Mouse (Mus musculus): ENCODE data around the gene Ppp3r1. TPM values are rescaled to one million over a fixed set of nuclear protein-coding genes. Genes with fewer than 3 reads are reported as not detected.

The Ppp3r1 gene
- polyA plus RNA-seq (2015; fragmentation: Nextera tagmentation; extraction: Ambion mirVana) = 178 and 180 TPM in 2 replicates

DNA sequence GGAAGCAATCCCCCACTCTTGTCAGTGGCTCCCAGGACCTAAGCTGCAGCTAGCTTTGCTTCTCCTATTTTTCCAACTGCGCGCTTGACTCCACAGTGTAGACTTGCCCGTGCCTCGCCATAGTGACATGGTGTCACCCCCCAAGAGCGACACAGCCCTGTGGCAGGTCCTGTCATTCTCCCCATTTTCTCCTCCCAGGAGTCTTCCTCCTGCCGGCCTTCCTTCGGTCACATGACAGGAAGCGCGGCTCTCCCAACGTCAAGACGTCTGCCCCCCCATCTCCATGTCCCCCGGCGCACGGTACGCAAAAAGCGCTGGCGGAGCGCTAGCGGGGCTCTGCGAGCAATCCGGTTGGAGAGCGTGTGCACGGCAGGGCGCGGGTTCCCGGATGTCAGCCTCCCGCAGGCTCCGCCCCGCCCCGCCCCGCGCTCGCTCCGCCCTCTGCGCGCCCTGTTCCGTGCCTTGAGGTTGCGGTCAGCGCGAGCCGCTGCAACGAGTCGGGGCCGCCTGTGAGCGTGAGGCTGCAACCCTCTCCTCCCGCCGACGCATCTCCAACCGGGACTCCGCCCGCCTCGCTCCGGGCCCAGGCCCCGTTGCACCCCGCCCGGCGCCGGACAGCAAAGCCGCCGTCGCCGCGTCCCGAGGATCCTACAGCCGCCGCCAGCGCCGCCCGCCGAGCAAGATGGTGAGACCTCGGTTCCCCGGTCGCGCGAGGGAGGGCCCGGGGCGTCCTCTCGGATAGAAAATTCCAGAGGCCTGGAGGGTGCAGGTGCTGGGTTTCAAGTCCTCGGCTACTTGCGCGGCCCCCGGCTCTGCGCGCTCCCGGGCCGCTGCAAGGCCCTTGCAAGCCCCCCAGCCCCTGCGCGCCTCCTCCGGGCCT is at the start of gene Ppp3r1:
TSS of gene Ppp3r1 (plus strand) at position 406 of the 880 bp plus-strand sequence.
- H3K4me1 ChIP-seq (replicated peaks) = peaks cover 36% of the 10 kb centered on the region
- peak within 1 kb of the TSS; percentile 99 for H3K4me3 ChIP-seq
- under 1% methylated on average over 72 of the region's 89 CpGs for WGBS
- H3K36me3 ChIP-seq = no peaks in the 10 kb centered on the region
- H3K9me3 ChIP-seq = no peaks in the 10 kb centered on the region
- H3K9ac ChIP-seq = peak within 1 kb of the TSS; percentile 99
- peak within 1 kb of the TSS; percentile 68 for H3K4me2 ChIP-seq
- H3K27me3 ChIP-seq = no peaks in the 10 kb centered on the region
- ATAC-seq (ENCODE audit: low FRiP score) = peak; percentile 97
- peak within 1 kb of the TSS; percentile 96 for H3K27ac ChIP-seq

DNA sequence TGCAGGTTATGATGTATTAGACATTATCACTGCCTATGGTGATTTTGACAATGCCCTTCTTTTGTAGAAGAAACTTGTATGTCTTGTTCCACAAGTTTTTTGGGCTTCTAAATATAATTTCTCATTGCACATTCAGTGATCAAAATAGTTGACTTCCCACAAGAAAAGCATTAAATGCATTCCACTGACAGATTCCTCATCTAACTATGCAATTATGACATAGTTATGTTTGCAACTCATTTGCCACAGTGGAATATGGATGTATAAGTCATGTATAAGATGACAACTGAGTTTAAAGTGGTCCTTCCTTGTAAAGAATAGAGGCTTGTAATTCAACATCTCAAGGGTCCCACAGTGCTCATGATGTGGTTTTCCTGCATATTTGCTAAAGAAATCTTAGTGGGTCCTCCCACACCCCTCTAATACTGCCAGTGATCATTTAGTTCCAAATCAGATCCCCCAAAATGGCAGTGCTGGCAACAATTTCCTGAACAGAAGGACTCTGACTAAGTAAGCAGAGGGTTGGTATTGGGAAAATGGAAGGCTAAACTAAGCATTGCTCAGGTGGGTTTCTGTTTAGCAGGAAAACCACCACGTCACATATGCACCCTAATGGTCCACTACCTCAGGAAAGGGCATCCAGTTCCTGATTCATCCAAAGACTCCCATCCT is 46.5 kb upstream of the Ppp3r1 start:
- no peaks in the 10 kb centered on the region for H3K4me1 ChIP-seq (replicated peaks)
- ATAC-seq (ENCODE audit: low FRiP score) = no peak
- H3K4me2 ChIP-seq = no peak overlapping the region
- no peak overlapping the region for H3K4me3 ChIP-seq
- H3K36me3 ChIP-seq = no peaks in the 10 kb centered on the region
- H3K9ac ChIP-seq = no peak overlapping the region
- H3K9me3 ChIP-seq = 0 out of 2 replicates have a peak, but pooled peaks cover 5% of the 10 kb centered on the region
- WGBS = 86% methylated on average over 1 of the region's 1 CpGs
- no peaks in the 10 kb centered on the region for H3K27me3 ChIP-seq
- H3K27ac ChIP-seq = no peak overlapping the region

DNA sequence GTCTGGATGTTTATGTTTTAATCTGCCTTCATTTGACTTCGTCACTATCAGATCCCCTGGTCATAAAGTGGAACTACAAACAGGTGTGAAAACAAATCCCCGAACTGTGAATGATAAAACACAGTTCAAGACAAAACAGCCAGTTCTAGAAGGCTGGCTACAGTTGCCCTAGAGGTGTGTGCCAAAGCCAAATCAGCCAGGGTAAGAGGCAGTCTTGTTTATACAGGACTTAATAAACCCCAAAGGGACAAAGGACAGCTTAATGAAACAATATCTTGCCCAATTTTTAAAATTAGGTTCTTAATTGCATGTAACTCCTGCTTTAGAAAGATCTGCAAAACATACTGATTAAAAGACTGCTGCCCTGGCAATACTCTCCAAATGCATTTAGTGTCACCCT is 32.6 kb upstream of the Ppp3r1 start:
- no peaks in the 10 kb centered on the region for H3K27me3 ChIP-seq
- H3K27ac ChIP-seq = no peak overlapping the region
- H3K9me3 ChIP-seq = no peaks in the 10 kb centered on the region
- H3K4me3 ChIP-seq = no peak overlapping the region
- H3K4me1 ChIP-seq (replicated peaks) = no peaks in the 10 kb centered on the region
- H3K4me2 ChIP-seq = no peak overlapping the region
- no peak overlapping the region for H3K9ac ChIP-seq
- H3K36me3 ChIP-seq = no peaks in the 10 kb centered on the region
- 83% methylated on average over 2 of the region's 2 CpGs for WGBS
- no peak for ATAC-seq (ENCODE audit: low FRiP score)

DNA sequence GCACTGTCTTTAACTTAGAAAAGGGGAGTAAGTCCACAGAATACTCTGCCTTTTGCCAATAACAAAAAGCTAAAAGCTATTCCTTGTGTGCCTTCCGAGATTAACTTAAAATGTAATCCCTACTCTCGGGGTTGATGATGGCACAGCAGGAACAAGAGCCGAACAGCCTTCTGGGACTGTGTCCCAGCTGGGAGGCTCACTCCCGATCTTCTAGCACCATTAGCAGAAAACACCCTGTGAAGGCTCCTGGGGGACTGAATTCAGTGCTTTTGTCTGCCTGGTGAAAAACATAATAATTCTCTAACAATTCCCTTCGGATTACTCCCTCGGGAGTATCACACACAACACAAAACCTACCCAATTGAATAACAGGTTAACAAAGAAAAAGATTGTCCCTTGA is 23.4 kb upstream of the Ppp3r1 start:
- H3K36me3 ChIP-seq = no peaks in the 10 kb centered on the region
- no peak overlapping the region for H3K27ac ChIP-seq
- H3K9ac ChIP-seq = no peak overlapping the region
- ATAC-seq (ENCODE audit: low FRiP score) = no peak
- H3K4me1 ChIP-seq (replicated peaks) = no peaks in the 10 kb centered on the region
- no peaks in the 10 kb centered on the region for H3K9me3 ChIP-seq
- H3K27me3 ChIP-seq = no peaks in the 10 kb centered on the region
- no peak overlapping the region for H3K4me3 ChIP-seq
- no peak overlapping the region for H3K4me2 ChIP-seq
- 14% methylated on average over 6 of the region's 6 CpGs for WGBS

DNA sequence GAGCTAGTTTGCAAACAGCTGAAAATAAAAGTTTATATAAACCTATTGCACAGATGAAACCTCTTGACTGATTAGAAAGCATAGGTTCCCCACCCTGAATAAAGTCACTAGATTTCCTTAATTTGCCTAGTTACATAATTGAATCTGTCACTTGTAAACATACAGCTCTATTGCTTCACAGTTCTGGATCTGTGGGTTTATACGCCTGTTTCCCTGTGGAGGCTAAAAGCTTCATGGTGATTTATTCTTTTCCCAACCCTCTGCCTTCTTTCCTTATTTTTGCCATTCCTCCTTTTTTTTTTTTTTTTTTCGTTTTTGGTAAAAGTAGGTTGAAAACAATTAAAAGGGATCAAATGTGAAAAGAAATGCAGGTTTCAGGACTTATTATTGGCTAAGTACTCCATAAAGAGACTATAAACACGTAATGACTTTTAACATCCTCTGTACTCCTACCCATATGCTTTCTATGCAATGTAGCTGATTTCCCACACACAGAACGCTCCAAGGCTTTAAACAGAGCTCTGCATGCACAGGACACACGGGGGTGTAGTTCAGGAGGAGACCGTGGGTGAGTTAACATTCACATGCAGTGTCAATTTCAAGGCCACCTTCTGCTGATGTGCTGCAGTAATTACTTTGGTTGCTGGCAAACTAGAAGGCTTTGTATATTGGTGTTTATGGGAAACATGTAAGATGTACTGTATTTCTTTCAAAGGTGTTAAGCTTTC is 20.6 kb upstream of the Ppp3r1 start:
- ATAC-seq (ENCODE audit: low FRiP score) = no peak
- Histone ChIP-seq H3K4me2 (no peak overlapping the region), H3K27me3 (no peaks in the 10 kb centered on the region), H3K4me1 (replicated peaks) (no peaks in the 10 kb centered on the region), H3K27ac (no peak overlapping the region), H3K9me3 (no peaks in the 10 kb centered on the region), H3K9ac (no peak overlapping the region), H3K36me3 (no peaks in the 10 kb centered on the region), H3K4me3 (no peak overlapping the region)
- 72% methylated on average over 6 of the region's 6 CpGs for WGBS

DNA sequence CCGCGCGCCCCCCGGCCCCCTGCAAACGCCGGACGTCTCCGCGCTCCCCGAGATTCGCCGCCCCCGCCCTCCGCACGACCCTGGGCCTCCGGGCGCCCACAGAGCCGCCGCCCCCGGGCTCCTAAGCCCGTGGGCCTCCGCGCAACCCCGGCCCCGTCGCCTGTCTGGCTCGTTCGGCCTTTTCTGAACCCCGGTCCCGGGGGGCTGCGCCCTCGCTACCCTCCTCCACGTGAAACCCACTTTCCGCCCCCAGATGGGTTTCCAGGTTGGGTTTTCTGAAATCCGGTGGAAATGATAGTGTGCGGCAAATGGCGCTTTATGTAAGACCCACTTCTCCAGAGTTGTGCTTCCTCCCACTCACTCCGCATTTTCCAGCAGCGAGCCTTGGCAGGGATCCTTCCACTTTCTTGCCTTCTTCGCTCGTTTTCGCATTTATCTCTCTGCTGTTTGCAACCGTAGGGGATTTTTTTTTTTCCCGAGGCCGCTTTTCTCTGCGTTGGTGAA is 727 bp downstream of the Ppp3r1 start:
- peak; percentile 30 for ATAC-seq (ENCODE audit: low FRiP score)
- H3K36me3 ChIP-seq = no peaks in the 10 kb centered on the region
- WGBS = under 1% methylated on average over 32 of the region's 46 CpGs
- H3K27me3 ChIP-seq = no peaks in the 10 kb centered on the region
- H3K4me3 ChIP-seq = peak overlapping the region; percentile 99
- H3K4me2 ChIP-seq = peak overlapping the region; percentile 68
- peaks cover 39% of the 10 kb centered on the region for H3K4me1 ChIP-seq (replicated peaks)
- H3K9ac ChIP-seq = peak overlapping the region; percentile 99
- no peaks in the 10 kb centered on the region for H3K9me3 ChIP-seq
- peak overlapping the region; percentile 96 for H3K27ac ChIP-seq

DNA sequence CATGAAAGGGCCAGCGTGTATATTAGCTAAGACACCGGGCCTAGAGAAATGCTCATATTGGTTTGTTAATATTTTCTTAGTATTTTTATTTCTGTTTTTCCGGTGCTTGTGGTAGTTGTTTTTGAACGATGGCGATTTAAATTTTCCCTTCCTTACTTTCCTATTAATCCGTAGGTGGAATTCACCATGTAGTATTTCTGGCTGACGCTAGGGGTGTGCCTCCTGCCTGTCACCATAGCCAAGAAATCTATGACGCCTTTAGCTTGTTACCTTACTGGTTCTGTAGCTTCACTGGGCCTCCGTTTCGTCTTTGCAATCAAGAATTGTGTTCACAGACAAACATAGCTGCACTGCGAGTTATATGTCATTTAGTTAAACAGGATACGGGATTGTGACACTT is 1.2 kb downstream of the Ppp3r1 start:
- Histone ChIP-seq H3K4me3 (peak overlapping the region; percentile 99), H3K9ac (peak overlapping the region; percentile 99), H3K27ac (peak overlapping the region; percentile 96), H3K4me1 (replicated peaks) (peaks cover 40% of the 10 kb centered on the region), H3K9me3 (no peaks in the 10 kb centered on the region), H3K4me2 (peak overlapping the region; percentile 68), H3K36me3 (no peaks in the 10 kb centered on the region), H3K27me3 (no peaks in the 10 kb centered on the region)
- ATAC-seq (ENCODE audit: low FRiP score) = no peak
- 4% methylated on average over 12 of the region's 12 CpGs for WGBS

DNA sequence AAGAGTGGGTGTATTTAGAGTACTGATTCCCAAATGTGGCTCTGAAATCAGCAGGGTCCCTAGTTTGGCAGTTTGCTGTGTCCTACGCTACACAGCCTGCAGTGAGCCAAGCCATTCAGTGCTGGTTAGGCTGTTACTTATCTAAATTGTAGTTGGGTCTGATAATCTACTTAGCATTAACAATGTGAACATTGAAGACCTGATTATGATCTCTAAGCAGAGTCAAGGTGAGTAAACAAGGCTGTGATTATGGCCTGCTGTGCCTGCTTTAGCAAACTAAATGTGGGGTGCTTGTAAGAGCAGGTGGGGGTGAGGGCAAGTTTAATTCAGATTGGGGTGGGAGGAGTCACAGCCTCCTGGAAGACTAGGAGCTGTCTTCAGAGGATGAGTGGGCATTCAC is 4.9 kb downstream of the Ppp3r1 start:
- Histone ChIP-seq H3K9ac (no peak overlapping the region), H3K36me3 (no peaks in the 10 kb centered on the region), H3K4me2 (no peak overlapping the region), H3K4me1 (replicated peaks) (peaks cover 56% of the 10 kb centered on the region), H3K27ac (no peak overlapping the region), H3K9me3 (no peaks in the 10 kb centered on the region), H3K4me3 (no peak overlapping the region), H3K27me3 (no peaks in the 10 kb centered on the region)
- no peak for ATAC-seq (ENCODE audit: low FRiP score)
- WGBS = 68% methylated on average over 1 of the region's 1 CpGs

DNA sequence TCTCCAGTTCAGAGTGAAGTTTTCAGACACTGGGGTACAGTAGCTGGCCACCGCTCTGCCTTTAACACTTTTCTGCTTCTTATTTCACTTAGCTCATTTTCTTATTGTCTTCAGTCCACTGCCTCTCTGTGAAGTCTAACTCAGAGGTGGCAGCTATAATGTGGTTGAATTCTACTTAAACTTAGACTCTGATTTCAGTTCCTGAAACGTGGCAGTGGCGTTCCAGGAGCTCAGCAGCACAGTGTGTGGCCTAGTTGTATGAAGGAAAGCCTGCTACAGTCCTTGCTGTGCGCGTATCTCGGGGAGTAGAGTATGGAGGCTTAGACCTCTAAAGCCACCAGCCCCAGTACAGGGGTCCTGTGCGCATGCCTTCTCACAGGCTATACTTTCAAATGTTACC is 7.6 kb downstream of the Ppp3r1 start:
- Histone ChIP-seq H3K27me3 (no peaks in the 10 kb centered on the region), H3K4me3 (no peak overlapping the region), H3K36me3 (no peaks in the 10 kb centered on the region), H3K9ac (no peak overlapping the region), H3K9me3 (no peaks in the 10 kb centered on the region), H3K4me2 (no peak overlapping the region), H3K4me1 (replicated peaks) (peaks cover 57% of the 10 kb centered on the region), H3K27ac (no peak overlapping the region; the same call in 1 of the 2 replicates)
- WGBS = 89% methylated on average over 7 of the region's 7 CpGs
- ATAC-seq (ENCODE audit: low FRiP score) = no peak

DNA sequence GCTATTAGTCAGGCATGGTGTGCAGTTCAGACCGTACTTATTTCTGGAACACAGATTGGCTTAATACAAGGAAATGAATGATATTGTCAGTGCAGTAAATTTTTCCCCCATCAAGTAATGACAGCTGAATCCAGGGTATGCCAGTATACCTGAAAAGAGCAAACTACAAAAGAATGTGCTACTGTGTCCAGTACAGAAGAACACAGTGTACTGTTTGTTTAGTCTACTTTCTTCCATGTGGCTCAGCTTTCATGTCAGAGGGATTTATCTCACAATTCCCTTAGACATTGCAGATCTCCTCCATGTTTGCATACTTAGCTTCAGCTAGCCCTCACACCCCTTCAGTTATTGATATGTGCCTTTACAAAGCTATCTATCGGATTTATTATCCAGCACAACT is 10.2 kb downstream of the Ppp3r1 start:
- H3K9me3 ChIP-seq = peaks cover 3% of the 10 kb centered on the region; the same call in 1 of the 2 replicates
- peaks cover 39% of the 10 kb centered on the region for H3K4me1 ChIP-seq (replicated peaks)
- ATAC-seq (ENCODE audit: low FRiP score) = no peak
- no peaks in the 10 kb centered on the region for H3K27me3 ChIP-seq
- no peak overlapping the region for H3K27ac ChIP-seq
- H3K9ac ChIP-seq = no peak overlapping the region
- no peak overlapping the region for H3K4me3 ChIP-seq
- H3K36me3 ChIP-seq = peaks cover 5% of the 10 kb centered on the region; the same call in 1 of the 2 replicates
- 85% methylated on average over 2 of the region's 2 CpGs for WGBS
- H3K4me2 ChIP-seq = no peak overlapping the region

DNA sequence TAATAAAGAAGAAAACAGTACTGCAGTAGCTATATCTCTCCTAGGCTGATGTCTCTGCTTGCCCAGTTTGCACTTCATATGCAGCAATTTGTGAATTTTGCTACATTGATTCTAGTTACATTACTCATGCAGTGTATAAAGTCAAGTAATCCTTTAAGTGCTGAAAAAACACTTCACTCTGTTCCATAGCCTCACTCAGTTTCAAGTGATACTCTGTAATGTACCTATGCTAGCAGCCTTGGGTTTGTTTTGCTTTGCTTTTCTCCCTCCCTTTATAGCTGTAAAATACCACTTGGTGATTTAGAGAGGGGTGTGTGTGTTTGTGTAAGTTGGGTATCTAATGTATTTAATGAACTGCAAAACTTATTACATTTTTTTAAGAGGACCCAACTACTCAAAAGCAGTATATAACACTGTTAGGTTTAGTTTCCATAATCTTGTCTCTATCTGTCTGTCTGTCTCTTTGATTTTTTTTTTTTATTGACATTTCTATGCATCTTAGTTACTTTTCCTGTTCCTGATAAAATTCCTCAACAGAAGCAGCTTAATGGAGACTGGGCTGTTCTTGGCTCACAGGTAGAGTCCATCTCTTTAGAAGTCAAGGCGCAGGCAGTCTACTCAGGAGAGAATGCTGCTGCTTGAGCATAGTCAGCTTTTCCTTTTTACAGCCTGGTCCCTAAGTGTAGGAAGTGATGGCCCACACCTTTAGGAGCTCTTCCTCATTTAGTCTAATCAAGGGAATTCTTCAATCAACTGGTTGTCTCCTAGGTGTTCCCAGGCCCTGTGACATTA is 12.1 kb downstream of the Ppp3r1 start:
- no peak for ATAC-seq (ENCODE audit: low FRiP score)
- 91% methylated on average over 1 of the region's 1 CpGs for WGBS

More for the DNA sequence above, 12.1 kb downstream of the Ppp3r1 start:
- Histone ChIP-seq H3K4me3 (no peak overlapping the region), H3K27ac (no peak overlapping the region), H3K4me1 (replicated peaks) (peaks cover 28% of the 10 kb centered on the region), H3K9ac (no peak overlapping the region), H3K27me3 (no peaks in the 10 kb centered on the region), H3K36me3 (peaks cover 5% of the 10 kb centered on the region; the same call in 1 of the 2 replicates), H3K9me3 (peaks cover 3% of the 10 kb centered on the region; the same call in 1 of the 2 replicates), H3K4me2 (no peak overlapping the region)

All from hindbrain, embryonic 13.5 days (tissue).